Mouse (Mus musculus): ENCODE data around the gene Olfr420.

DNA sequence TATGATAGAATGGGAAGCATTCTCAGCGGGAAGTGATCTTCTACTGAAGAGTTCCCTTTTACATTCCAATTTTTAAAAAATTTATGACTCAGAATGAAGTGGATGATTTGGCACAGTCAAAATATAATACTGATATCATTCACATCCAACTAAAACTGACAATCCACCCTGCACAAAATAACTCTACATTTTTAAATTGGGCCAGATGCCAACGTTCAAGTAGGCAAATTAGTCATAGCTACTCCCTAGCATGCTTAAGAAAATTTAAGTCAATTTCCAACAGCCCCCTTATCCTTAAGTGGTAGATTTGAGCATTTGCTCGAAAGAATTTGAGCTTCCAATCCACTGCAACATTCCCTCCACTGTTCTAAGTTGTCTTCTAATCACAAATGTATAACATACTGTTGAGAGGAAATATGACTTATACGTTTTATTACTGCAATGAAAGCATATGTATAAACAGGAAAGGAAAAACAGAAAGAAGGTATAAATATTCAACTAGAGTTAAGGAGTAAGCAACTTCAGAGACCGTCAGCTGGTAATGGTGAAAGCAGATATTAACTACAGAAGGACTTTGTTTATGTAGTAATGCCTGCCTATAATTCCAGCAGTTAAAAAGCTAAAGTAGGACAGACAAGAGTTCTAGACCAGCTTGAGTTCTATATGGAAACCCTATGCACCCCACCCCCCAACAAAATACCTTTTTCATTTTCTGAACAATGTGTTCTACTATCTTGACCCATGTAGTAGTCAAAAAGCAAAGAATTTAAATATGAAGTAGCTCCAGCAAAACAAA is 15.5 kb downstream of the Olfr420 start:
- no peak for TF ChIP-seq CTCF (IDR thresholded peaks at IDR 0.05; ENCODE audit: insufficient read depth, low read depth, low read length)
- TF ChIP-seq POLR2A (IDR thresholded peaks at IDR 0.05; ENCODE audit: insufficient read depth, low read depth, low read length): no peak

Measured in olfactory bulb, adult 2 months (tissue).